Mouse (Mus musculus) olfactory bulb, adult 2 months (tissue): ENCODE data around the gene AK157302. TPM values are rescaled to one million over a fixed set of nuclear protein-coding genes. Genes with fewer than 3 reads are reported as not detected.
"Not testable (repeated sequence)": the region's sequence is repeated elsewhere in the genome, so short reads cannot be mapped to it uniquely, and the experiment has no call there.

Source experiments
- H3K27ac ChIP-seq: fragments of 200-500 bp; 2 replicates; pipeline ENCODE4 v1.5.1; 2012; ENCODE audit warnings: low read depth, low read length; ENCODE audit not compliant: insufficient read depth
- H3K4me1 ChIP-seq: fragments of 200-500 bp; 2 replicates; pipeline ENCODE4 v1.6.1; 2012; ENCODE audit warnings: low read length; ENCODE audit not compliant: control insufficient read depth, insufficient read depth
- H3K4me3 ChIP-seq: fragments of 200-500 bp; 2 replicates; pipeline ENCODE4 v1.5.1; 2012; ENCODE audit warnings: mild to moderate bottlenecking, low read depth, low read length, moderate library complexity; ENCODE audit not compliant: insufficient read depth
- CTCF ChIP-seq: fragments of 200-500 bp; IDR thresholded peaks from 2 replicates; pipeline ENCODE4 v1.5.1; 2012; ENCODE audit warnings: low read depth, mild to moderate bottlenecking, low read length, moderate library complexity; ENCODE audit not compliant: insufficient read depth
- POLR2A ChIP-seq: fragments of 200-500 bp; IDR thresholded peaks from 2 replicates; pipeline ENCODE4 v1.6.1; 2012; ENCODE audit warnings: mild to moderate bottlenecking, low read depth, low read length, moderate library complexity; ENCODE audit not compliant: insufficient read depth
- WGBS: fragments of 180-500 bp; shearing (Covaris S2); methylation state at CpG from one replicate; pipeline ENCODE4 v1.1.7; 2018; 5-methylcytosine and 5-hydroxymethylcytosine counted together
- polyA plus RNA-seq: library from polyadenylated mRNA; stranded (reverse); fragments of >200 nt; gene quantifications from 2 replicates; pipeline ENCODE4 v1.2.4, GENCODE M21; 2012; ENCODE audit warnings: low replicate concordance; ENCODE audit not compliant: missing spikeins, insufficient read depth, insufficient read length

The AK157302 gene
- polyA plus RNA-seq, 1 experiment, result not detected

DNA sequence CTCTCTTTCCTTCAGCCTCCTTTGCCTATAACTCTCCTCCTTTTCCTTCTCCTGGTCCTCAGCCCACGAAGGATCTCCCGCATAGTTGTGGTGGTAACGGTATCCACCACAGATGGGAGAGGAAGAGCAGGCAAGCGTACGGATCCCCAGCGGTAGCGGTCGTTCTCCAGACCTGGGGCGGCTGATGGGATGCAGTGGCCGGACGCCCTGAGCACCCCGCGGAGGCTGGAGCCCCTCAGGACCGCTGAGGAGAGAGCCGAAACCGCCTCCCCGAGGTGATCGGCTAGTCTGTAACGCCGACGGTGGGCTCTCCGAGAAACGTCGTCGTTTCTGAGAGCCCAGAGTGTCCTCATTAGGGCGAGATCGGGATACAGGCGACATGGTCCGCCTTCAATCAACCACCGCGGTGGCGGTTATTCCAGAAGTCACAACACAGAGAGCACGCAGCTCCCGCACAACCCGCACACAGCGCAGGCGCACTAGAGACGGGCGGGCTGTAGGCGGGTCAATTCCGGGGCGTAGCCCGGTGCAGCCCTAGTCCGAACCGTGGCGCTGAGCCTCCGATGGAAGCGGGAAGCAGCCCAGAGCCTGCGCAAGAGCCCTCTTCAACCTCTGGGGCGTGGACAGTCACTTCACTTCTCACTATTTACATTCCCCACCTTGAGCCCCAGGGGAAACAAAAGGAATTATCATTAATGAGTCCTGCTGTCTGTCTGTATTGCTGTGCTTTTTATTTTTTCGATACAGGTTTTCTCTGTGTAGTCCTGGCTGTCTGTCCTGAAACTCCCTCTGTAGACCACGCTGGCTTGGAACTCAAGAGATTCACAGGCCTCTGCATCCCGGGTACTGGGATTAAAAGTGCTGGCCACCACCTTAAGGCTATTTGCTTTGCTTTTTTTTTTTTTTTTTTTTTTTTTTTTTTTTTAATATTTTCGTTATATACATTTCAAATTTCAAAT lies 26.7 kb upstream of the AK157302 start, which contains the start of gene Nkapl:
Gene Nkapl, minus strand, starts transcription at position 449 of the 959 bp plus-strand sequence.
- TF ChIP-seq CTCF (no peak), POLR2A (peak; percentile 58)
- WGBS, result under 1% methylated on average over 54 of the region's 54 CpGs
- H3K4me1 ChIP-seq, result 0 out of 2 replicates have a peak, but pooled peaks cover 4% of the 10 kb centered on the region
- H3K27ac ChIP-seq, result no peak within 1 kb of the TSS
- peak within 1 kb of the TSS; percentile 68 for H3K4me3 ChIP-seq

DNA sequence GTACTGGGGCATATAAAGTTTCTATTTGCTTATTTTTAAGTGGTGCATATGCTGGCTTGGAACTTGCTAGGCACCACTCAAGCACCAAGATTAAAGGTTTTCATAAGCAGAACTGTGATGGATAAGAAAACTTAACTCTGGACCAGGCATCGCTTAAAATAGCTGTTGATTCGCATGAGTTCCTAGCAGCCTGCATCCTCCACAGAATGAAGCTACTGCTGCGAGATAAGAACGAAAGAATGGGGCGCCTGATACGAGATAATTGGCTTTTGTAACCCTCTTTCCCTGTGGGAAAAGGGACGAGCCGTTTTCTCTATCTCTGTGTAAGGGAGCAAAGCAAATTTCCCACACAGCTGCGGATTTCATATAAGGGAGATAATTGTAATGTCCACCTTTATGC lies 25.9 kb upstream of the AK157302 start:
- WGBS, result 14% methylated on average over 9 of the region's 9 CpGs
- Histone ChIP-seq H3K27ac (no peak overlapping the region), H3K4me1 (0 out of 2 replicates have a peak, but pooled peaks cover 4% of the 10 kb centered on the region), H3K4me3 (no peak overlapping the region)
- no peak for TF ChIP-seq POLR2A
- no peak for TF ChIP-seq CTCF

DNA sequence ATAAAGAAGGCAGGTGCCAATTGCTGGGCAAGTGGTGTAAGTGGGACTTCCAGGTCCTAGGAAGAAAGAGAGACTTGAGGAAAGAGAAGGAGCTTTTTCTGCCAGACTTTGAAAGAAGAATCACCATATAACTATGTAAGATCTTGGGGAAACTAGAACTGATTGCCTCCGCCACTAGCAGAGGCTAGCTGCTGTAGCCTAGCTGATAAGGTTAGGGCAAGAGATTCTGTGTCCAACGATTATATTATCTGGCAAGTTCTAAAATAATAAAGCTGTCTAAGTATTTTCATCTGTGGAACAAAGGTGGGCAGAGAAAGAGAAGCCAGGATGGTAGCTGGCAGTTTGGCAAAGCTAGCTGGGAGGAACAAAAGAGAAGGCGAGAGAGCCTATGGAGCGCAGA lies 22.6 kb upstream of the AK157302 start:
- H3K4me3 ChIP-seq, result no peak overlapping the region
- 0 out of 2 replicates have a peak, but pooled peaks cover 4% of the 10 kb centered on the region for H3K4me1 ChIP-seq
- 30% methylated on average over 4 of the region's 4 CpGs for WGBS
- TF ChIP-seq POLR2A, result no peak
- H3K27ac ChIP-seq, result no peak overlapping the region

DNA sequence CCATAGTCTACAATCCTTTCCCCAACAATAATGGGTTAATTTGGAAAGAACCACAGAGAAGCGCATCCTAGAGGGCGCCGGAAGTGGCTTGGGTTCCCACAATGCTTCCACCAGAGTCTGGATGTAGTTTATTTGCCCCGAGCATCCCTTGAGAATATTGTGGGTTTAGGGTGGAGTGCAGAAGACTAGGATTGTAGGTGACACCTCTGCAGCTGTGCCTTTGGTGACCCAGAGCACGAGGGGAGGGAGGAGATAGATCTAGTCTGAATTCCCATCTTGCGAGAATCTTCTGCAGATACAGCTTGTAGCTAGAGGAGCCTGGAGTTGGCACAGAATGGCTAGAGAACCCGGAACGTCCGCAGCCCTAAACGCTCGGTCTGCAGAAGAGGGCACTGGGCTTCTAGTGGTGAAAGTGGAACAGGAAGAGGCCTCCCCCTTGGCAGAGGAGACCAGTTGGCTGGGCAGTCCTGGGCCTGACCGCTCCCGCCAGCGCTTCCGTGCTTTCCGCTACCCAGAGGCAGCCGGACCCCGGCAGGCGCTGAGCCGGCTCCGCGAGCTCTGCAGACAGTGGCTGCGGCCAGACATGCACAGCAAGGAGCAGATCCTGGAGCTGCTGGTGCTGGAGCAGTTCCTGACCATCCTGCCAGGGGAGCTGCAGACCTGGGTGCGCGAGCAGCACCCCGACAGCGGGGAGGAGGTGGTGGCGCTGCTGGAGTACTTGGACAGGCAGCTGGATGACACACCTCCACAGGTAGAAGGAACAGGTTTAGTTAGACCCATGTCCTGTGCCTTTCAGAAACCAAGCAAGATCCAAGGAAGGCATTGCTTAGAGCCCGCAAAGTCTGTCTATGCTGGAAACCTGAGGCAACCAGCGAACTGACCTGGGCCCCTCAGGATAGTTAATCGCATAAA lies 16.0 kb upstream of the AK157302 start, which contains the start of the genes Zkscan4 and Gm10065:
Gene Zkscan4, plus strand, starts transcription at position 149 of the 912 bp plus-strand sequence.
Gene Gm10065, minus strand, starts transcription at position 683 of the 912 bp plus-strand sequence.
- not testable (repeated sequence) for H3K4me1 ChIP-seq
- peak within 1 kb of the TSS; percentile 71 for H3K27ac ChIP-seq
- WGBS, result 1% methylated on average over 31 of the region's 31 CpGs
- H3K4me3 ChIP-seq, result peak within 1 kb of the TSS; percentile 80

GRCm38 (mm10) chr13:21486881-21487280 lies 8.1 kb upstream of the AK157302 start:
- no peak overlapping the region for H3K27ac ChIP-seq
- TF ChIP-seq POLR2A (no peak), CTCF (no peak)
- WGBS, result 97% methylated on average over 1 of the region's 1 CpGs

DNA sequence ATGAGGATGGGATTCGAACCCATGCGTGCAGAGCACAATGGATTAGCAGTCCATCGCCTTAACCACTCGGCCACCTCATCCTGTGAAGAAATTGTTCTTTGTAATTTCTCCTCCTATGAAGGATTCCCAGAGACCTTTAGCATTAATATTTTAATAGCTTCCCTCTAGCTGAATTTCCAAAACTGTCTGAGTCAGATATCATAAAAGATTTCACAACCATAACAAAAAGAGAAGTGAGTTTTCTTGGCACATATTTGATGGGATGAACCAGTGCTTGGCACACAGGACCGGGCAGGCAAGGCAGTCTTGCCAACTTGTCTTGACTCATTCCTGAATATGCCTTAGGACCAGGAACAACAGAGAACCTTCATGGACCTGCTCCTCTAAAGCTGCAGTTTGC lies 2.2 kb upstream of the AK157302 start:
- TF ChIP-seq CTCF, result no peak
- no peak for TF ChIP-seq POLR2A
- Histone ChIP-seq H3K4me3 (no peak overlapping the region), H3K4me1 (no peaks in the 10 kb centered on the region), H3K27ac (no peak overlapping the region)
- 93% methylated on average over 5 of the region's 5 CpGs for WGBS

More at GRCm38 (mm10) chr13:21486881-21487280, 8.1 kb upstream of the AK157302 start:
- Histone ChIP-seq H3K4me3 (no peak overlapping the region), H3K4me1 (no peaks in the 10 kb centered on the region)

DNA sequence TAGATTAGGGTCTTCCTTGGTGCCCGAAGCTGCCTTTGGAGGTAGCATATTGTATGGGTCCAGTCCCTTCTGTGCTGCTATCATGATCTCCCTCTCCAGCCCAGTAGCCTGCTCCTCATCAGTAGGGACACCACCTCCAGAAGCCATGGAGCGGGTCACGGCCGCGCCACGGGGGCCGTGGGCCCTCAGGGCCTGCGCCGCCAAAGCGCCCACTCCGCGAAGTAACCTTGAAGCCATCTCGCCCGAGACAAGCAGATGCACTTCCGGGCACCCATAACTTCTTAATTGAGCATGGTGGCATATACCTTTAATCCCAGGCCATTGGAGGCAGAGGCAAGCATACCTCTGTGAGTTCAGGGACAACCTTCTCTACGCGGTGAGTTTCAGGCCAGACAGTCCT lies 6.2 kb downstream of the AK157302 start, which contains the start of gene Gm11273:
Gene Gm11273, minus strand, starts transcription at position 237 of the 400 bp plus-strand sequence.
- 94% methylated on average over 17 of the region's 17 CpGs for WGBS

DNA sequence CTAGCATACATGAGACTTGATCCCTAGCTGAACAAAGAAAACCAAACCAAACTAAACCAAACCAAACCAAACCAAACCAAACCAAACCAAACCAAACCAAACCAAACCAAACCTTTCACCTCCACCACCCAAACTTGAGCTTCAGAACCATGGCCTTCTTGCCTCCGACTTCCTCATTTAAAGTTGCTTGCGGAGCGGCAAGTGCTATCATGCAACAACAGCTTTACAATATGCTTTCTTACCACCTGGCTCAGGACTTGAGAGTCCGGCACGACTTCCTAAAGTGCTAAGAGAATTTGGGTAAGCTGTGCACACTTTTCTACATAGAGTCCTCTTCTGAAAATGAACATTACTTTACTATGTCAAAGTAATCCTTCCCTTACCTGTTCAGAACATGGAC lies 7.3 kb downstream of the AK157302 start:
- WGBS, result 88% methylated on average over 5 of the region's 5 CpGs
- TF ChIP-seq CTCF (no peak), POLR2A (no peak)
- no peak overlapping the region for H3K4me3 ChIP-seq
- no peak overlapping the region for H3K27ac ChIP-seq
- H3K4me1 ChIP-seq, result no peaks in the 10 kb centered on the region

More for the DNA sequence above, 6.2 kb downstream of the AK157302 start, which contains the start of gene Gm11273:
- not testable (repeated sequence) for H3K4me3 ChIP-seq, H3K27ac ChIP-seq, H3K4me1 ChIP-seq
